Mouse (Mus musculus): ENCODE data around the gene Gsg1. TPM values are rescaled to one million over a fixed set of nuclear protein-coding genes. Genes with fewer than 3 reads are reported as not detected.

Gsg1 gene
- polyA plus RNA-seq, 1 experiment from 2014 or later, result 0.40 TPM

Other genes starting within 250 kb of the Gsg1 start
- 84.0 and 87.2 TPM in 2 replicates for gene Ddx47, start 242.7 kb downstream of the Gsg1 start, polyA plus RNA-seq (2016; fragmentation: Nextera tagmentation; extraction: Ambion mirVana)
- gene Gprc5a, start 188.7 kb downstream of the Gsg1 start, polyA plus RNA-seq (2016; fragmentation: Nextera tagmentation; extraction: Ambion mirVana), result 1.6 and 1.7 TPM in 2 replicates
- gene Gprc5d, start 136.1 kb downstream of the Gsg1 start, polyA plus RNA-seq (2016; fragmentation: Nextera tagmentation; extraction: Ambion mirVana), result not detected in 2 replicates
- 47.6 and 51.1 TPM in 2 replicates for gene Fam234b, start 56.4 kb downstream of the Gsg1 start, polyA plus RNA-seq (2016; fragmentation: Nextera tagmentation; extraction: Ambion mirVana)
- gene Hebp1, start 56.3 kb downstream of the Gsg1 start, polyA plus RNA-seq (2016; fragmentation: Nextera tagmentation; extraction: Ambion mirVana), result 4.0 and 6.2 TPM in 2 replicates
- 0.18 and 0.22 TPM in 2 replicates for gene Pbp2, start 56.1 kb upstream of the Gsg1 start, polyA plus RNA-seq (2016; fragmentation: Nextera tagmentation; extraction: Ambion mirVana)
- gene Emp1, start 108.2 kb upstream of the Gsg1 start, polyA plus RNA-seq (2016; fragmentation: Nextera tagmentation; extraction: Ambion mirVana), result 19.4 and 22.2 TPM in 2 replicates

All from hindbrain, embryonic 12.5 days (tissue).